Mouse (Mus musculus) ZHBTc4 (cell line): ENCODE results near the gene Rcor3.

Experiments used
- DNase-seq: peaks from one replicate; pipeline ENCODE4 v3.0.0-alpha.2; 2011; ENCODE audit warnings: low read depth, low spot score

The Rcor3 gene

GRCm38 (mm10) chr1:192094451-192095170 is 43.3 kb downstream of the Rcor3 start:
- DNase-seq, result peak; percentile 85

GRCm38 (mm10) chr1:192092879-192093660 is 44.8 kb downstream of the Rcor3 start:
- DNase-seq, result peak; percentile 87

- DNase-seq, result peak; percentile 96
These were observed 45.8 kb downstream of the Rcor3 start, which contains the start of gene Traf5 for GRCm38 (mm10) chr1:192091806-192092772. Gene Traf5, minus strand, starts transcription at chr1:192092559.

GRCm38 (mm10) chr1:192090689-192091567 is 46.9 kb downstream of the Rcor3 start:
- DNase-seq, result no peak

GRCm38 (mm10) chr1:192090281-192090680 is 47.6 kb downstream of the Rcor3 start:
- no peak for DNase-seq

- no peak for DNase-seq
These were observed 48.4 kb downstream of the Rcor3 start for GRCm38 (mm10) chr1:192089208-192090166.

GRCm38 (mm10) chr1:192088011-192088410 is 49.9 kb downstream of the Rcor3 start:
- no peak for DNase-seq

- DNase-seq, result no peak
These were observed 50.8 kb downstream of the Rcor3 start for GRCm38 (mm10) chr1:192087098-192087497.

- DNase-seq, result no peak
These were observed 51.4 kb downstream of the Rcor3 start for GRCm38 (mm10) chr1:192086279-192087037.

GRCm38 (mm10) chr1:192085218-192085617 is 52.6 kb downstream of the Rcor3 start:
- no peak for DNase-seq

- no peak for DNase-seq
These were observed 55.2 kb downstream of the Rcor3 start for GRCm38 (mm10) chr1:192082646-192083045.

- no peak for DNase-seq
These were observed 56.7 kb downstream of the Rcor3 start for GRCm38 (mm10) chr1:192081129-192081528.

GRCm38 (mm10) chr1:192079121-192079520 is 58.7 kb downstream of the Rcor3 start:
- DNase-seq, result no peak

GRCm38 (mm10) chr1:192078406-192078805 is 59.5 kb downstream of the Rcor3 start:
- DNase-seq, result no peak

GRCm38 (mm10) chr1:192076796-192077535 is 60.9 kb downstream of the Rcor3 start:
- DNase-seq, result no peak

GRCm38 (mm10) chr1:192076101-192076500 is 61.8 kb downstream of the Rcor3 start:
- no peak for DNase-seq

GRCm38 (mm10) chr1:192074824-192075223 is 63.0 kb downstream of the Rcor3 start:
- no peak for DNase-seq

- DNase-seq, result no peak
These were observed 65.4 kb downstream of the Rcor3 start for GRCm38 (mm10) chr1:192072426-192072825.
